Mouse (Mus musculus) liver, adult 2 months (tissue): Measurements from ENCODE around the gene Kpnb1. TPM values are rescaled to one million over a fixed set of nuclear protein-coding genes. Genes with fewer than 3 reads are reported as not detected.

Source experiments
- DNase-seq: peaks from one replicate; pipeline ENCODE4 v3.0.0-alpha.2; 2011; ENCODE audit warnings: low read depth, low spot score; ENCODE audit errors: extremely low read depth
- H3K27ac ChIP-seq: fragments of 200-500 bp; replicated peaks from 2 replicates; pipeline ENCODE4 v1.5.1; 2012; ENCODE audit warnings: low read depth, mild to moderate bottlenecking, control low read depth, inconsistent platforms, low read length; ENCODE audit not compliant: insufficient read depth
- H3K27me3 ChIP-seq: fragments of 200-500 bp; 2 replicates; pipeline ENCODE4 v1.6.1; 2012; ENCODE audit warnings: mild to moderate bottlenecking, moderate library complexity, low read length, inconsistent platforms; ENCODE audit not compliant: control insufficient read depth, insufficient read depth
- H3K36me3 ChIP-seq: fragments of 200-500 bp; 2 replicates; pipeline ENCODE4 v1.6.1; 2012; ENCODE audit warnings: low read length, inconsistent platforms; ENCODE audit not compliant: control insufficient read depth, insufficient read depth
- H3K4me1 ChIP-seq: fragments of 200-500 bp; 2 replicates; pipeline ENCODE4 v1.6.1; 2011; ENCODE audit warnings: low read length; ENCODE audit not compliant: control insufficient read depth, insufficient read depth
- H3K4me3 ChIP-seq: fragments of 200-500 bp; 2 replicates; pipeline ENCODE4 v1.5.1; 2011; ENCODE audit warnings: low read depth, mild to moderate bottlenecking, control low read depth, low read length, moderate library complexity; ENCODE audit not compliant: insufficient read depth
- H3K79me2 ChIP-seq: fragments of 200-500 bp; 2 replicates; pipeline ENCODE4 v1.6.1; 2012; ENCODE audit warnings: inconsistent platforms, mild to moderate bottlenecking, low read length, moderate library complexity; ENCODE audit not compliant: control insufficient read depth, insufficient read depth
- H3K9ac ChIP-seq: fragments of 200-500 bp; 2 replicates; pipeline ENCODE4 v1.6.1; 2012; ENCODE audit warnings: low read depth, mild to moderate bottlenecking, control low read depth, inconsistent platforms, low read length
- CTCF ChIP-seq: fragments of 200-500 bp; IDR thresholded peaks from 2 replicates; pipeline ENCODE4 v1.5.1; 2011; ENCODE audit warnings: low read depth, low read length, control low read depth
- POLR2A ChIP-seq: fragments of 200-500 bp; IDR thresholded peaks from 2 replicates; pipeline ENCODE4 v1.6.1; 2011; ENCODE audit warnings: low read length, control low read depth; ENCODE audit not compliant: insufficient read depth; ENCODE audit errors: extremely low read depth
- WGBS: fragments of 180-500 bp; shearing (Covaris S2); methylation state at CpG from one replicate; pipeline ENCODE4 v1.1.7; 2018; 5-methylcytosine and 5-hydroxymethylcytosine counted together
- polyA plus RNA-seq: library from polyadenylated mRNA; depleted of rRNA; stranded (reverse); fragments of >200 nt; gene quantifications from 2 replicates; pipeline ENCODE4 v1.2.3, GENCODE M21; 2012; rRNA removed
- total RNA-seq: library from RNA; depleted of rRNA; stranded (reverse); fragments of >200 nt; gene quantifications from 2 replicates; pipeline ENCODE4 v1.2.3, GENCODE M21; 2014; rRNA removed

Kpnb1 gene
- total RNA-seq, result 40.7 and 44.6 TPM in 2 replicates
- 14.9 and 16.2 TPM in 2 replicates for polyA plus RNA-seq

DNA sequence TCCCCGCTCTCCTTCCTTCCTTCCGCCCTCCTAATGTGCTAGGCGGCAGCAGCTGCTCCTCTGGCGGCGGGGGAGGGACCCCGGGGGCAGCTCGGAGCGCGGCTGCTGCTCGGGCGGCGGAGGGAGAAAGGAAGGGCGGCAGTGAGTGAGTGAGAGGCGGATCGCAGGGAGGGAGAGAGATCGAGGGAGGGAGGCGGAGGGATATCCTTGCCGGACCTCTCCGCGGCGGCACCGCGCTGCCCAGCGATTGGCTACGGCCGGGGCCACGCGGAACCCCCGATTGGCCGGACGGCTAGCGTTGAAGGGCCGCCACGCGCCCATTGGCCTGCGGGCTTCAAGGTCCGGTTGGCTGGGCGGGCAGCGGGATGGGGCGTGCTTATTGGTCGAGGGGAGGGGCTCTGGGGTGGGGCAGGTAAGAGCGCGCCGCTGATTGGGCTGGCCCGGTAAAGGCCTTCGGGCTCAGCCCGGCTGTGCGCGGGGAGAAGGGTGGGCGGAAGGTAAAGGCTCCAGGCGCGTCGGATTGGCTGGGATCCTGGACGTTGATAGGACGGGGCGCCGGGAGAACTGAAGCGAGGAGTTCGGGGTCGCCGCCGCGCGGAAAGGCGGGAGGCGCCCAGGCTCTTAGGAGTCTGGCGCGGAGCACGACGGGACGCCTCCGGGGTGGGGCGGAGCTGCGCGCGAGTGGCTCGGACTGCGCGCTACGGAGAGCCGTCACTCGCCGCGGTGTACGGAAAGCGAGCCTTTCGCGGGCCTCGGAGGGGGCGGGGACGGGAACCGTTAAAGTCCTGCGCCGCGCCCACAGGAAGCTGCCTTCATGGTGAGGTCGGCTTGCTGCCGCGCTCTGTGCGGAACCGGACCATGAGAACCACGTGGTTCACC lies at the start of gene Kpnb1:
TSS of gene Kpnb1 (minus strand) at position 118 of the 879 bp plus-strand sequence.
- H3K27ac ChIP-seq, result peak within 1 kb of the TSS; percentile 80
- H3K79me2 ChIP-seq, result peaks cover 3% of the 10 kb centered on the region; the same call in 1 of the 2 replicates
- H3K36me3 ChIP-seq, result peaks cover 17% of the 10 kb centered on the region
- no peaks in the 10 kb centered on the region for H3K27me3 ChIP-seq
- peak within 1 kb of the TSS; percentile 96 for H3K4me3 ChIP-seq
- TF ChIP-seq CTCF (no peak), POLR2A (peak; percentile 63)
- peak; percentile 93 for DNase-seq
- WGBS, result under 1% methylated on average over 90 of the region's 101 CpGs
- H3K9ac ChIP-seq, result peak within 1 kb of the TSS; percentile 96
- H3K4me1 ChIP-seq, result peaks cover 6% of the 10 kb centered on the region; the same call in 1 of the 2 replicates

DNA sequence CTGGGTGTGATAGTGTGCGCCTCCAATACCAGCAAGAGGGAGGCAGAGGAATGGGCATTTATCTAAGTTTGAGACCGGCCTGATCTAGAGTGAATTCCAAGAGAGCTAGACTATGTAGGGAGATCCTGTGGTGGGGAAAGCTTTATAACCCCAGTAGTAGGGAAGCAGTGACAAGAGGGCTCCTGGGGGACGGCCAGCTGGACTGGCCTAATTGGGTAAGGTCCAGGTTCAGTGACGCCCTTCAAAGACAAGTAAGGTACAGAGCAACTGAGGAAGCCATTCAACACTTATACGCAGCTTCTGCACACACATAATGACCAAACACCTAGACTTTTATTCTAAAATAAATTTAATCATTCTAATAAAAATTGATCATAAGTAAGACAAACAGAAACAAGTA lies 44.8 kb upstream of the Kpnb1 start:
- peak; percentile 29 for DNase-seq
- no peak overlapping the region for H3K9ac ChIP-seq
- H3K4me1 ChIP-seq, result no peaks in the 10 kb centered on the region; the same call in 1 of the 2 replicates
- H3K36me3 ChIP-seq, result peaks cover 45% of the 10 kb centered on the region
- no peak overlapping the region for H3K27ac ChIP-seq
- no peak overlapping the region for H3K4me3 ChIP-seq
- TF ChIP-seq POLR2A (no peak), CTCF (no peak)
- no peaks in the 10 kb centered on the region for H3K79me2 ChIP-seq
- no peaks in the 10 kb centered on the region for H3K27me3 ChIP-seq
- 61% methylated on average over 5 of the region's 5 CpGs for WGBS

DNA sequence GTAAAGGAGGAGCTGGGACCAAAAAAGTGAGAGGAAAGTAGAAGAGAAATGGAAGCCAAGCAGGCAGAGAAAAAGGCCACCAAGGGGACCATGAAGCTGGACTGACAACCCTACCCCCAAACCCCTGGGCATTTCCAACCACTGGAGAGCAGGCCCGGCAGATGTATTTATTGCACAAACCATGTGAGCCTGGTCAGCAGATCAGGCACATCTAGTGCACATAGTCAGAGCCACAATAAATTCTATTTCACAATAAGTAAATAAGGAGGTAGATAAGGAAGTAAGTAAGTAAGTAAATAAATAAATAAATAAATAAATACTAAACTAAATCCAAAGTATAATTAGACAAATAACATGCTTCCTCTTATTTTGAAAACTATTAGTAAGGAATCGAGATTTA lies 41.7 kb upstream of the Kpnb1 start:
- 28% methylated on average over 2 of the region's 2 CpGs for WGBS
- H3K79me2 ChIP-seq, result no peaks in the 10 kb centered on the region; the same call in 1 of the 2 replicates
- H3K4me1 ChIP-seq, result no peaks in the 10 kb centered on the region; the same call in 1 of the 2 replicates
- no peaks in the 10 kb centered on the region for H3K27me3 ChIP-seq
- TF ChIP-seq POLR2A (no peak), CTCF (no peak)
- H3K4me3 ChIP-seq, result no peak overlapping the region
- 0 out of 2 replicates have a peak overlapping the region, but pooled peaks have one; percentile 9 for H3K27ac ChIP-seq
- peaks cover 48% of the 10 kb centered on the region for H3K36me3 ChIP-seq
- H3K9ac ChIP-seq, result no peak overlapping the region
- peak; percentile 61 for DNase-seq

DNA sequence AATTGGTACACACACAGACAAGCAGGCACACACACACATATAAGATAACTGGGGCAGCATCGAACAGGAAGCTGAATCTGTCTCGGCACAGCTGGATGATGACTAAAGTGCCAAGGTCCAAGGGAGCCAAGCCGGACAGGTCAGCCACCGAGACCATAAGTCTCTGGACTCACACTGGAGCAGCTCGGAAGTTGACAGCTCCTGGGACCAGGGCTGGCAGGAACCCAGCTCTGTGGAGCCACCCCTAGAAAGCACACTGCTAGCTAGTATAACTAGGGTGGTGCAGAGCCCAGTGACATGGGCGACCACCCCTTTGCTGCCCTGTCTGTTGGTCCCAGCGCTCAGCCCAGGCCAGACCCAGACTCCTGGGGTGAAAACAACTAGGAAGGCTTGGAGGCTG lies 41.3 kb upstream of the Kpnb1 start:
- H3K9ac ChIP-seq, result no peak overlapping the region
- TF ChIP-seq POLR2A, result no peak
- TF ChIP-seq CTCF, result no peak
- 45% methylated on average over 7 of the region's 7 CpGs for WGBS
- peak; percentile 43 for DNase-seq
- H3K27ac ChIP-seq, result 0 out of 2 replicates have a peak overlapping the region, but pooled peaks have one; percentile 9
- H3K4me1 ChIP-seq, result no peaks in the 10 kb centered on the region; the same call in 1 of the 2 replicates
- H3K79me2 ChIP-seq, result no peaks in the 10 kb centered on the region; the same call in 1 of the 2 replicates
- H3K4me3 ChIP-seq, result no peak overlapping the region
- H3K36me3 ChIP-seq, result peaks cover 47% of the 10 kb centered on the region
- no peaks in the 10 kb centered on the region for H3K27me3 ChIP-seq

DNA sequence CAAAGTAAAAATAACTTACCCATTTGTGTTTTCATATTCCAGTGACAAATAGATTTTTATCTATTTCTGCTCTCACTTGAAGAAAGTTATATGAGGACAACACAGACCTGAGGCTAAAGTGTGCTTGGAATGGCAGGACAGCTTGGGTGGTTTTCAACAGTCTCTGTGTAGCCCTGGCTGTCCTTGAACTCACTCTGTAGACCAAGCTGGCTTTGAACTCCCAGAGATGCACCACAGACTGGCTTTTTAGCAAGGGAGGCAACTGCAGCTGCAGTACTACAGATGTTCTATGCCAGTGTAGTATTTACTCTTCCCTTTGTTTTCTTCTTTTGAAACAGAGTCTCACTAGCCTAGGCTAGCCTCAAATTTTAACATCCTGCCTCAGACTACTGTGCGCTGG lies 38.5 kb upstream of the Kpnb1 start:
- Histone ChIP-seq H3K4me3 (no peak overlapping the region), H3K27ac (no peak overlapping the region), H3K9ac (no peak overlapping the region), H3K79me2 (no peaks in the 10 kb centered on the region; the same call in 1 of the 2 replicates), H3K36me3 (peaks cover 53% of the 10 kb centered on the region), H3K27me3 (no peaks in the 10 kb centered on the region), H3K4me1 (no peaks in the 10 kb centered on the region)
- no peak for TF ChIP-seq POLR2A
- no peak for TF ChIP-seq CTCF
- no peak for DNase-seq
- WGBS, result 100% methylated on average over 1 of the region's 1 CpGs

DNA sequence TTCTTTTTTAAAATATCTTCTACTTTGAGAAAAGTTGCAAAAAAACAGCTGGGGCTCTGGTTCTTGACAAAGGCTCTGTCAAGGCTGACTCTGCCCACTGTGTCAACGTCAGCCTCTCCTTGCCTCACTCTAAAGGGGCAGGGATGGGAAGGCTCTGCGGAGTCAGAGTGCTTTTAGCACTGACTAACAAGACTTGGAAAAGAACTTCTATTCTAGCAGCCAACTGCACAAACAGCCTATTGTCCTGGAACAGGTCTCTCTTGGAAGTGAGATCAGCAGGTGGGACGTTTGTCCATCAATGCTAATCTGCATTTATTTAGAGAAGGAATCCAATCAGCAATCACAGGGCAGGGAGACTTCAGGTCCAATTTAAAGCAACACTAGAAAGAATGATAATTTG lies 35.8 kb upstream of the Kpnb1 start:
- no peak for DNase-seq
- Histone ChIP-seq H3K27me3 (no peaks in the 10 kb centered on the region), H3K36me3 (peaks cover 60% of the 10 kb centered on the region), H3K4me1 (no peaks in the 10 kb centered on the region), H3K9ac (no peak overlapping the region), H3K4me3 (no peak overlapping the region), H3K27ac (no peak overlapping the region), H3K79me2 (no peaks in the 10 kb centered on the region; the same call in 1 of the 2 replicates)
- 85% methylated on average over 3 of the region's 3 CpGs for WGBS
- TF ChIP-seq CTCF, result no peak
- TF ChIP-seq POLR2A, result no peak
